Mouse (Mus musculus): ENCODE results near the gene 0610040J01Rik. TPM values are rescaled to one million over a fixed set of nuclear protein-coding genes. Genes with fewer than 3 reads are reported as not detected.

Gene 0610040J01Rik
- polyA plus RNA-seq, 1 experiment from 2014 or later = 4.1 TPM

- Histone ChIP-seq H3K4me1 (no peaks in the 10 kb centered on the region; the same call in 1 of the 2 replicates), H3K4me2 (replicated peaks) (no peak overlapping the region), H3K36me3 (no peaks in the 10 kb centered on the region), H3K27ac (replicated peaks) (no peak overlapping the region), H3K9ac (replicated peaks) (no peak overlapping the region), H3K27me3 (no peaks in the 10 kb centered on the region), H3K9me3 (no peaks in the 10 kb centered on the region), H3K4me3 (no peak overlapping the region)
- ATAC-seq (replicated peaks) = no peak
- 43% methylated on average over 3 of the region's 3 CpGs for WGBS
Measured at GRCm38 (mm10) chr5:63949195-63949594, 137.0 kb downstream of the 0610040J01Rik start.

Other genes starting within 250 kb of the 0610040J01Rik start
- gene Nwd2, start 163.3 kb upstream of the 0610040J01Rik start, polyA plus RNA-seq (2015; fragmentation: Nextera tagmentation; extraction: Ambion mirVana) = 4.1 and 4.8 TPM in 2 replicates
- 14.0 and 14.1 TPM in 2 replicates for gene Rell1, start 156.5 kb downstream of the 0610040J01Rik start, polyA plus RNA-seq (2015; fragmentation: Nextera tagmentation; extraction: Ambion mirVana)